Mouse (Mus musculus) ZHBTc4 (cell line): Measurements from ENCODE around the gene Ecd.
"Not testable (repeated sequence)": the region's sequence is repeated elsewhere in the genome, so short reads cannot be mapped to it uniquely, and the experiment has no call there.

Experiments
- DNase-seq: peaks from one replicate; pipeline ENCODE4 v3.0.0-alpha.2; 2011; ENCODE audit warnings: low read depth, low spot score

Gene Ecd

GRCm38 (mm10) chr14:20328474-20328873 is 19.4 kb downstream of the Ecd start:
- peak; percentile 80 for DNase-seq

DNA sequence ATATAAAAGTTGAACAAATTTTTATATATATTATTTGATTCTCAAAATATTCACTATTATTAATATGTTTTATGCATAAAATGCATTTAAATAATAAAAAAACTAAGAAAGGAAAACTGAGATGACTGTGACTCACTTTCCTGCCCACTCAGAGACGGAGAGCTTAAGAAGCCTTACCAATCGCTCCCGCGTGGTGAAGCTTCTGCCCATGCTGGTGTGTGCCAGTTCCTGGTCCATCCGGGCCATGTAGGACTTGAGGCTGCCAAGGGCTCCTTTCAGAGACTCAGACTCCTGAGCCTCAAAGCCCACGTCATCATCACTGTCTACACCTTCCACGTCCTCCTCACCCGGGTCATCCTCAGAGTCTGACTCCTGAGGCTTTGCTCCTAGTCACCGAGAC is 23.7 kb downstream of the Ecd start:
- DNase-seq, result no peak

GRCm38 (mm10) chr14:20319420-20319819 is 28.5 kb downstream of the Ecd start:
- peak; percentile 59 for DNase-seq

- DNase-seq, result no peak
Measured at GRCm38 (mm10) chr14:20315137-20315536, 32.8 kb downstream of the Ecd start.

DNA sequence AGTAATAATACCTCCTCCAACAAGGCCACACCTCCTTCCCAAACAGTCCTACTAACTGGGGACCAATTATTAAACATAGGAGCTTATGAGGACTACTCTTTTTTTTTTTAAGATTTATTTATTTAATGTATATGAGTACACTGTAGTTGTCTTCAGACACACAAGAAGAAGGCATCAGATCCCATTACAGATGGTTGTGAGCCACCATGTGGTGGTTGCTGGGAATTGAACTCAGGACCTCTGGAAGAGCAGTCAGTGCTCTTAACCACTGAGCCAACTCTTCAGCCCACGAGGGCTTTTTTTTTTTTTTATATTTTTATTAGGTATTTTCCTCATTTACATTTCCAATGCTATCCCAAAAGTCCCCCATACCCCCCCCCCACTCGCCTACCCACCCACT is 42.8 kb downstream of the Ecd start:
- DNase-seq, result not testable (repeated sequence)

- no peak for DNase-seq
Measured at GRCm38 (mm10) chr14:20298131-20298530, 49.8 kb downstream of the Ecd start.

DNA sequence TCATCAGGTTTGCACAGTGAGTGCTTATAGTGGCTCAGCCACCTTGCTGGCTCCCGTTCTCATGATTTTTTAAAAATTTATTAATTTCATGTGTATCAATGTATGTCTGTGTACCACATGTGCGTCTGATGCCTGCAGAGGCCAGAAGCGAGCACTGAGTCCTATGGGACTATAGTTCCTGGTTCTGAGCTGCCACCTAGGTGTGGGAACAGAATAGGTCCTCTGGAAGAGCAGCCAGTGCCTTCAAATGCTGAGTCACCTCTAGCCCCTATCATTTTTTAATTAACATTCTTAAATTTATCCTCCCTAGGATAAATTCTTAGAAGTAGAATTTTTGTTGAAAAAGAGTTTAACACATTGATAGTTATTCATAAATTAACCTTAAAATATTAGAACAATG is 50.3 kb downstream of the Ecd start:
- DNase-seq, result no peak

DNA sequence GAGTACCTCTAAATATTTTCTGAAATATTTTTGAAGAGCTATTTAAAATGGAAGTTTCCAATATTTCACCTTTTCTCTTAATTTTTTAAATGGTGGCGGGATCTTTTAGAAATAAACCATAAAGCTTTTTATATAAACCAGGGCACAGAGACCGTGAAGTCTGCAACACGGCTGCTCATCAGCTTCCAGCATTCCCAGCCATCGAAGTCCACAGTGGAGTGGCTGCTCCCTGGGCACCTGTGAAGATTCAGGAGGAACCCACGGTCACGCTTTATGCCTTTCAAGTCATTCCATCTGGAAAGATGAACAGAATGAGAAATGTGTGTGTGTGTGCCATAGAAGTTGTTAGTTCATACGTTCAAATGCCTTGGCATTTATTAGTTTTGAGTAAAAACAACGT is 53.0 kb downstream of the Ecd start:
- DNase-seq, result no peak

DNA sequence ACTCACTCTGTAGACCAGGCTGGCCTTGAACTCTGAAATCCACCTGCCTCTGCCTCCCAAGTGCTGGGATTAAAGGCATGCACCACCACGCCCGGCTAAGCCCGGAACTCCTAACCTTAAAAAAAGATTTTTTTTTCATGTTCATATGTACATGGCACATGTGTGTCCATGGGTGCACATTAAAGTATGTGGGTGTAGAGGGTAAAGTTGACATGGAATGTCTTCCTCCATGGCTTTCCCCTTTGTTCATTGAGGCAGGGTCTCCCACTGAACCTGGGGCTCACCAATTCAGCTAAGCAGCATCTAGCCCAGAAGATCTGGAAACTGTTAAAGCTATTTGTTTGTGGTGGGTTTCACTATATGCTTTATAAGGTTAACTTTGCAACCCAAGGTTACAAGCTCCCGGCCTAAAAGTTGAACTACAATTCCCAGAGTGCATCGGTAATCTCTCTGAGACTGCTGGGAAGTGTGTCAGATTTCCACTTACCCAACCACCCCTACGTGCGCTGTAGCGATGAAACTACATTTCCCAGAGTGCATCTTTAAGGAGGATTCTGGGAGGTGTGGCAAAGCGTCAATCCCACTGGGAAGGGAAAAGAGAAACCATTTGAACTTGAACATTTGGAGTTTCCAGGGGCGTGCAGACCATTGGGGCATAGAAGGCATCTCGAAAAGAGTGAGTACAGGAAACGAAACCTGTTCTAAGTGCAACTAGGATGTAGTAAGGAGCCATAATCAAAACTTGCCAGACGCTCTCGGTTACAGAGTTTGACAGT is 53.6 kb downstream of the Ecd start, which contains the start of gene Nudt13:
Nudt13 (plus strand) TSS at position 581 of the 776 bp plus-strand sequence.
- DNase-seq, result peak; percentile 94

GRCm38 (mm10) chr14:20291391-20291790 is 56.5 kb downstream of the Ecd start:
- DNase-seq, result no peak
